10 mouse cellular contexts compared by ENCODE assay signal in genomic region chr12:65259139-65260111, GRCm38 (mm10). TPM values are rescaled to one million over a fixed set of nuclear protein-coding genes. Genes with fewer than 3 reads are reported as not detected.
DNase-seq lines count a peak whose midpoint lies in the region; ATAC-seq and TF ChIP-seq lines count a peak whose summit lies in the region.
"Had no signal": no experiment of that assay in that cellular context is flagged by ENCODE, and none has a peak within 500 bp of the region (broad histone marks: within the 10 kb centered on the region; RNA-seq: fewer than 3 reads in every experiment).

No protein-coding gene starts in this region.

- peak overlapping the region; percentile 49 for H3K4me2 ChIP-seq in heart, embryonic 11.5 days
- H3K4me2 ChIP-seq in stomach, embryonic 16.5 days (ENCODE audit: low read depth, low read length), result peak overlapping the region; percentile 36; the same call in 1 of the 2 replicates
- H3K4me2 ChIP-seq in stomach, postnatal 0 days (replicated peaks; ENCODE audit: low read depth), result no peak overlapping the region
- peak overlapping the region; percentile 44 for H3K4me2 ChIP-seq in limb, embryonic 13.5 days (replicated peaks)

- peaks cover 4% of the 10 kb centered on the region for H3K4me1 ChIP-seq in heart, embryonic 11.5 days (ENCODE audit: control insufficient read depth, insufficient read depth, low read length)
- no peaks in the 10 kb centered on the region for H3K4me1 ChIP-seq in stomach, embryonic 16.5 days (ENCODE audit: control insufficient read depth, insufficient read depth, low read length)
- H3K4me1 ChIP-seq in stomach, postnatal 0 days (replicated peaks; ENCODE audit: control insufficient read depth, insufficient read depth), result no peaks in the 10 kb centered on the region
- no peaks in the 10 kb centered on the region for H3K4me1 ChIP-seq in limb, embryonic 13.5 days
- H3K4me1 ChIP-seq: limb, embryonic 15.5 days had no signal

- no peak overlapping the region for H3K4me3 ChIP-seq in heart, embryonic 11.5 days (ENCODE audit: low read depth, low read length)
- H3K4me3 ChIP-seq in stomach, embryonic 16.5 days (replicated peaks; ENCODE audit: low read length), result no peak overlapping the region
- H3K4me3 ChIP-seq in stomach, postnatal 0 days (ENCODE audit: low read depth, low read length), result no peak overlapping the region
- H3K4me3 ChIP-seq in limb, embryonic 13.5 days, result no peak overlapping the region
- H3K4me3 ChIP-seq: limb, embryonic 15.5 days had no signal

- no peaks in the 10 kb centered on the region for H3K9me3 ChIP-seq in heart, embryonic 11.5 days (replicated peaks; ENCODE audit: control insufficient read depth, low read length)
- H3K9me3 ChIP-seq in stomach, embryonic 16.5 days (replicated peaks; ENCODE audit: control insufficient read depth, low read length), result no peaks in the 10 kb centered on the region
- no peaks in the 10 kb centered on the region for H3K9me3 ChIP-seq in stomach, postnatal 0 days (ENCODE audit: control insufficient read depth, low read length)
- no peaks in the 10 kb centered on the region for H3K9me3 ChIP-seq in limb, embryonic 13.5 days
- H3K9me3 ChIP-seq: limb, embryonic 15.5 days had no signal

- no peak for TF ChIP-seq CTCF in stomach, postnatal 0 days (IDR thresholded peaks at IDR 0.05; ENCODE audit: low read depth)

- intact Hi-C loops in heart, postnatal 36 days (cut with DNase I), result no loop called here

- TF ChIP-seq EP300 in stomach, postnatal 0 days (optimal IDR thresholded peaks at IDR 0.05), result no peak

- H3K27me3 ChIP-seq in heart, embryonic 11.5 days (ENCODE audit: control insufficient read depth, insufficient read depth, low read length), result no peaks in the 10 kb centered on the region
- H3K27me3 ChIP-seq in stomach, embryonic 16.5 days (ENCODE audit: control insufficient read depth, insufficient read depth, low read length), result no peaks in the 10 kb centered on the region
- H3K27me3 ChIP-seq in stomach, postnatal 0 days (ENCODE audit: control insufficient read depth, insufficient read depth, low read length), result no peaks in the 10 kb centered on the region
- no peaks in the 10 kb centered on the region for H3K27me3 ChIP-seq in limb, embryonic 13.5 days
- H3K27me3 ChIP-seq: limb, embryonic 15.5 days had no signal

- no peak for ATAC-seq in heart, embryonic 11.5 days (replicated peaks; ENCODE audit: insufficient number of reproducible peaks, low FRiP score, low TSS enrichment)
- ATAC-seq in stomach, embryonic 16.5 days (ENCODE audit: insufficient read depth, low FRiP score), result no peak
- ATAC-seq in stomach, postnatal 0 days (ENCODE audit: low FRiP score, low TSS enrichment), result no peak
- no peak for ATAC-seq in limb, embryonic 13.5 days (ENCODE audit: low FRiP score, low read depth)

- WGBS in heart, embryonic 11.5 days (ENCODE audit: insufficient replicate concordance), result 65% methylated on average over 13 of the region's 13 CpGs
- 84% methylated on average over 13 of the region's 13 CpGs for WGBS in stomach, embryonic 16.5 days
- 80% methylated on average over 13 of the region's 13 CpGs for WGBS in stomach, postnatal 0 days
- 83% methylated on average over 13 of the region's 13 CpGs for WGBS in limb, embryonic 13.5 days

- H3K9ac ChIP-seq in heart, embryonic 11.5 days (ENCODE audit: low read depth, low read length), result no peak overlapping the region
- no peak overlapping the region for H3K9ac ChIP-seq in stomach, embryonic 16.5 days (ENCODE audit: low read length)
- H3K9ac ChIP-seq in stomach, postnatal 0 days (ENCODE audit: low read length), result no peak overlapping the region
- H3K9ac ChIP-seq in limb, embryonic 13.5 days, result no peak overlapping the region
- H3K9ac ChIP-seq: limb, embryonic 15.5 days had no signal

- 0 out of 2 replicates have a peak overlapping the region, but pooled peaks have one; percentile 22 for H3K27ac ChIP-seq in heart, embryonic 11.5 days (ENCODE audit: low read depth, low read length)
- H3K27ac ChIP-seq in stomach, embryonic 16.5 days (ENCODE audit: low read length), result no peak overlapping the region
- no peak overlapping the region for H3K27ac ChIP-seq in stomach, postnatal 0 days (replicated peaks)
- no peak overlapping the region for H3K27ac ChIP-seq in limb, embryonic 13.5 days
- H3K27ac ChIP-seq: limb, embryonic 15.5 days had no signal

- H3K36me3 ChIP-seq in heart, embryonic 11.5 days (ENCODE audit: control insufficient read depth, insufficient read depth, low read length), result no peaks in the 10 kb centered on the region
- H3K36me3 ChIP-seq in stomach, embryonic 16.5 days (ENCODE audit: control insufficient read depth, insufficient read depth, low read length), result no peaks in the 10 kb centered on the region
- no peaks in the 10 kb centered on the region for H3K36me3 ChIP-seq in stomach, postnatal 0 days (ENCODE audit: control insufficient read depth, insufficient read depth, low read length)
- no peaks in the 10 kb centered on the region for H3K36me3 ChIP-seq in limb, embryonic 13.5 days
- H3K36me3 ChIP-seq: limb, embryonic 15.5 days had no signal

- no peak for DNase-seq in heart, postnatal 36 days
- DNase-seq in stomach, postnatal 0 days (ENCODE audit: low spot score), result no peak
- DNase-seq in telencephalon, adult 2 months (ENCODE audit: low read depth, low spot score), result peak; percentile 48
- DNase-seq in cerebellum, postnatal 10 days, result no peak
- DNase-seq in T-cell, adult 2 months (ENCODE audit: low spot score), result no peak
- DNase-seq: cerebellum, postnatal 36 days had no signal

RNA-seq across cellular contexts. Expression of gene Wdr20rt, which starts 34.1 kb away (rescaled TPM):
- not detected in 2 replicates for polyA plus RNA-seq in heart, embryonic 11.5 days (2014; fragmentation: Nextera tagmentation; extraction: Ambion mirVana)
- total RNA-seq in heart, postnatal 36 days (2021), result not detected
- polyA plus RNA-seq in stomach, embryonic 16.5 days (2015; fragmentation: Nextera tagmentation; extraction: Ambion mirVana), result not detected in 2 replicates
- not detected in 2 replicates for polyA plus RNA-seq in stomach, postnatal 0 days (2015; fragmentation: Nextera tagmentation; extraction: Ambion mirVana)
- polyA plus RNA-seq in limb, embryonic 13.5 days (2015; fragmentation: Nextera tagmentation; extraction: Ambion mirVana), result not detected in 2 replicates
- polyA plus RNA-seq: limb, embryonic 15.5 days had no signal
